8 mouse cellular contexts compared by ENCODE assay signal in the genomic region with DNA sequence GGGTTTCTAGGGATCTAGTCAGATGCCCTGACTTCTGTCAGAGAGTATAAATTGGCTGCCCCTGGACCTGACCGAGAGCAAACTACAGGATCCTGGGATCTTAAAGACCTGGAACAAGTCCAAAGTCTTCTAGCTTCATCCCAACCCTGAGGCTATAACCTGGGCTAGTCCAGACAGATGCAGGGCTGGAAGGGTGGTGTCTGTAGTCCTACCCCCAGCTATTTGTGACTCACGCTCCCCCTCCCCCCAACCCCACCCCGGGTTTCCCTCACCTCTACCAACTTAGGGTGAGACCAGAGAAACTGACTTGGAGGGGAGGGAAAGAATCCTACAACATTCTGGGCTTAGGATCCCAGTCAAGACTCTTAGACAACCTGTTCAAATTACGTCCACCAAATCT. TPM values are rescaled to one million over a fixed set of nuclear protein-coding genes. Genes with fewer than 3 reads are reported as not detected.
A peak's percentile ranks its signal among the peaks of the same experiment; 100 is the strongest.
DNase-seq lines count a peak whose midpoint lies in the region; ATAC-seq and TF ChIP-seq lines count a peak whose summit lies in the region.

No protein-coding gene starts in this region.

- no peak for DNase-seq in hindbrain, embryonic 10.5 days (ENCODE audit: low spot score)
- peak; percentile 30 for DNase-seq in urinary bladder, postnatal 25 days (ENCODE audit: low spot score)
- no peak for DNase-seq in urinary bladder, adult 2 months (ENCODE audit: low spot score)
- peak; percentile 35 to 39 for DNase-seq in urinary bladder, postnatal 36 days (ENCODE audit: low spot score in 2 of 2)
- DNase-seq in testis, postnatal 10 days (ENCODE audit: low spot score) = no peak

- H3K27ac ChIP-seq in hindbrain, embryonic 15.5 days (replicated peaks) = no peak overlapping the region
- H3K27ac ChIP-seq in hindbrain, embryonic 10.5 days = no peak overlapping the region
- H3K27ac ChIP-seq in intestine, postnatal 0 days (ENCODE audit: low read depth, low read length) = 0 out of 2 replicates have a peak overlapping the region, but pooled peaks have one; percentile 11

- no peak overlapping the region for H3K9ac ChIP-seq in hindbrain, embryonic 15.5 days
- H3K9ac ChIP-seq in intestine, postnatal 0 days (ENCODE audit: low read depth, low read length) = peak overlapping the region; percentile 64; the same call in 1 of the 2 replicates

- peak overlapping the region; percentile 90 for H3K4me2 ChIP-seq in hindbrain, embryonic 15.5 days
- H3K4me2 ChIP-seq in intestine, postnatal 0 days (replicated peaks; ENCODE audit: low read depth) = peak overlapping the region; percentile 93

- H3K36me3 ChIP-seq in hindbrain, embryonic 15.5 days = no peaks in the 10 kb centered on the region
- H3K36me3 ChIP-seq in hindbrain, embryonic 10.5 days = no peaks in the 10 kb centered on the region
- no peaks in the 10 kb centered on the region for H3K36me3 ChIP-seq in intestine, postnatal 0 days (ENCODE audit: control insufficient read depth, insufficient read depth)

- no peak overlapping the region for H3K4me3 ChIP-seq in hindbrain, embryonic 15.5 days
- H3K4me3 ChIP-seq in hindbrain, embryonic 10.5 days = no peak overlapping the region
- peak overlapping the region; percentile 64 for H3K4me3 ChIP-seq in intestine, postnatal 0 days (ENCODE audit: low read depth, low read length)

- no peak for TF ChIP-seq CTCF in intestine, postnatal 0 days (IDR thresholded peaks at IDR 0.05; ENCODE audit: low read depth)

- no peak for ATAC-seq in hindbrain, embryonic 15.5 days (ENCODE audit: low FRiP score, low read depth)
- ATAC-seq in intestine, postnatal 0 days = no peak
- no peak for ATAC-seq in monocyte, adult 5-6 weeks (replicated peaks; ENCODE audit: insufficient number of reproducible peaks, low FRiP score, low TSS enrichment, poor library complexity, severe bottlenecking)

- 35% methylated on average over 4 of the region's 4 CpGs for WGBS in hindbrain, embryonic 15.5 days
- WGBS in hindbrain, embryonic 10.5 days = 55% methylated on average over 4 of the region's 4 CpGs
- 29% methylated on average over 4 of the region's 4 CpGs for WGBS in intestine, postnatal 0 days

- peaks cover 24% of the 10 kb centered on the region for H3K4me1 ChIP-seq in hindbrain, embryonic 15.5 days (replicated peaks)
- peaks cover 28% of the 10 kb centered on the region for H3K4me1 ChIP-seq in hindbrain, embryonic 10.5 days (replicated peaks)
- H3K4me1 ChIP-seq in intestine, postnatal 0 days (replicated peaks; ENCODE audit: control insufficient read depth, insufficient read depth, low read length) = peaks cover 6% of the 10 kb centered on the region; the same call in 1 of the 2 replicates

- H3K9me3 ChIP-seq in hindbrain, embryonic 15.5 days = no peaks in the 10 kb centered on the region
- H3K9me3 ChIP-seq in hindbrain, embryonic 10.5 days = no peaks in the 10 kb centered on the region
- H3K9me3 ChIP-seq in intestine, postnatal 0 days (ENCODE audit: control insufficient read depth) = no peaks in the 10 kb centered on the region

- peaks cover 29% of the 10 kb centered on the region for H3K27me3 ChIP-seq in hindbrain, embryonic 15.5 days
- peaks cover 56% of the 10 kb centered on the region for H3K27me3 ChIP-seq in hindbrain, embryonic 10.5 days (ENCODE audit: insufficient read depth, poor library complexity, severe bottlenecking)
- H3K27me3 ChIP-seq in intestine, postnatal 0 days (replicated peaks; ENCODE audit: control insufficient read depth, insufficient read depth, low read length) = no peaks in the 10 kb centered on the region

RNA-seq across cellular contexts. Expression of gene Dgka, which starts 2.0 kb away (rescaled TPM):
- polyA plus RNA-seq in hindbrain, embryonic 15.5 days (2015; fragmentation: Nextera tagmentation; extraction: Ambion mirVana) = 7.7 and 8.9 TPM in 2 replicates
- 4.1 and 4.4 TPM in 2 replicates for polyA plus RNA-seq in hindbrain, embryonic 10.5 days (2016; fragmentation: Nextera tagmentation; extraction: Ambion mirVana)
- 65.5 and 71.0 TPM in 2 replicates for polyA plus RNA-seq in urinary bladder, adult 2 months (2012; rRNA removed)
- 7.1 and 8.2 TPM in 2 replicates for polyA plus RNA-seq in intestine, postnatal 0 days (2015; fragmentation: Nextera tagmentation; extraction: Ambion mirVana)
- total RNA-seq in monocyte, adult 5-6 weeks (2017) = 68.7 to 107 TPM (median 86.0 TPM) in 3 replicates

RNA-seq across cellular contexts. Expression of gene Pym1, which starts 5.1 kb away (rescaled TPM):
- polyA plus RNA-seq in hindbrain, embryonic 15.5 days (2015; fragmentation: Nextera tagmentation; extraction: Ambion mirVana) = 44.5 and 47.0 TPM in 2 replicates
- polyA plus RNA-seq in hindbrain, embryonic 10.5 days (2016; fragmentation: Nextera tagmentation; extraction: Ambion mirVana) = 54.7 and 62.2 TPM in 2 replicates
- polyA plus RNA-seq in urinary bladder, adult 2 months (2012; rRNA removed) = 32.9 and 36.9 TPM in 2 replicates
- polyA plus RNA-seq in intestine, postnatal 0 days (2015; fragmentation: Nextera tagmentation; extraction: Ambion mirVana) = 22.3 and 22.7 TPM in 2 replicates
- total RNA-seq in monocyte, adult 5-6 weeks (2017) = 30.7 to 38.7 TPM (median 34.9 TPM) in 3 replicates

RNA-seq across cellular contexts. Expression of gene Cdk2, which starts 37.8 kb away (rescaled TPM):
- 22.4 and 23.5 TPM in 2 replicates for polyA plus RNA-seq in hindbrain, embryonic 15.5 days (2015; fragmentation: Nextera tagmentation; extraction: Ambion mirVana)
- polyA plus RNA-seq in hindbrain, embryonic 10.5 days (2016; fragmentation: Nextera tagmentation; extraction: Ambion mirVana) = 91.0 and 109 TPM in 2 replicates
- 23.6 and 32.4 TPM in 2 replicates for polyA plus RNA-seq in urinary bladder, adult 2 months (2012; rRNA removed)
- 23.3 and 24.1 TPM in 2 replicates for polyA plus RNA-seq in intestine, postnatal 0 days (2015; fragmentation: Nextera tagmentation; extraction: Ambion mirVana)
- total RNA-seq in monocyte, adult 5-6 weeks (2017) = 14.5 to 21.4 TPM (median 19.5 TPM) in 3 replicates

RNA-seq across cellular contexts. Expression of gene Pmel, which starts 38.6 kb away (rescaled TPM):
- 0.62 and 1.1 TPM in 2 replicates for polyA plus RNA-seq in hindbrain, embryonic 15.5 days (2015; fragmentation: Nextera tagmentation; extraction: Ambion mirVana)
- polyA plus RNA-seq in hindbrain, embryonic 10.5 days (2016; fragmentation: Nextera tagmentation; extraction: Ambion mirVana) = 7.1 and 7.3 TPM in 2 replicates
- 0.72 and 0.95 TPM in 2 replicates for polyA plus RNA-seq in urinary bladder, adult 2 months (2012; rRNA removed)
- 0.55 and 0.86 TPM in 2 replicates for polyA plus RNA-seq in intestine, postnatal 0 days (2015; fragmentation: Nextera tagmentation; extraction: Ambion mirVana)
- total RNA-seq in monocyte, adult 5-6 weeks (2017) = not detected in 3 replicates

RNA-seq across cellular contexts. Expression of gene Rab5b, which starts 46.6 kb away (rescaled TPM):
- 113 and 121 TPM in 2 replicates for polyA plus RNA-seq in hindbrain, embryonic 15.5 days (2015; fragmentation: Nextera tagmentation; extraction: Ambion mirVana)
- 73.5 and 86.0 TPM in 2 replicates for polyA plus RNA-seq in hindbrain, embryonic 10.5 days (2016; fragmentation: Nextera tagmentation; extraction: Ambion mirVana)
- polyA plus RNA-seq in urinary bladder, adult 2 months (2012; rRNA removed) = 101 and 107 TPM in 2 replicates
- polyA plus RNA-seq in intestine, postnatal 0 days (2015; fragmentation: Nextera tagmentation; extraction: Ambion mirVana) = 35.9 and 37.8 TPM in 2 replicates
- total RNA-seq in monocyte, adult 5-6 weeks (2017) = 64.1 to 81.0 TPM (median 72.7 TPM) in 3 replicates

Comparison
In these comparisons a context has a peak if more than half of its experiments do, and no peak if none do; other contexts are left out.
1. DNase-seq: peak in urinary bladder, postnatal 25 days (single experiment) and urinary bladder, postnatal 36 days (2 of 2); none in hindbrain, embryonic 10.5 days (single experiment), urinary bladder, adult 2 months (single experiment) and testis, postnatal 10 days (single experiment).